Comparison of ENCODE assay signal across 8 mouse cellular contexts in genomic region chr10:60191796-60192195, GRCm38 (mm10). TPM values are rescaled to one million over a fixed set of nuclear protein-coding genes. Genes with fewer than 3 reads are reported as not detected.
DNase-seq lines count a peak whose midpoint lies in the region; ATAC-seq lines count a peak whose summit lies in the region.

No protein-coding gene starts in this region.

- H3K27me3 ChIP-seq in intestine, embryonic 14.5 days (replicated peaks; ENCODE audit: control insufficient read depth, insufficient read depth, low read length): no peaks in the 10 kb centered on the region

- peak; percentile 91 for DNase-seq in R1 (ENCODE audit: low read depth, low spot score)
- peak; percentile 80 to 88 for DNase-seq in cerebellum, postnatal 36 days
- peak; percentile 48 to 69 for DNase-seq in gastrocnemius, adult 8-10 months (ENCODE audit: low spot score in 2 of 2)
- DNase-seq in intestine, embryonic 14.5 days (ENCODE audit: low spot score): peak; percentile 94
- DNase-seq in left cerebral cortex, postnatal 10 days (ENCODE audit: extremely low spot score in 1 of 2, low spot score in 2 of 2): peak; percentile 73 to 80
- peak; percentile 89 to 90 for DNase-seq in right cerebral cortex, adult 2 months (ENCODE audit: low spot score in 2 of 2)
- DNase-seq in urinary bladder, postnatal 36 days (ENCODE audit: low spot score in 2 of 2): peak; percentile 59 to 72

- ATAC-seq in intestine, embryonic 14.5 days (replicated peaks; ENCODE audit: low FRiP score, low TSS enrichment, low read depth): 0 out of 2 replicates have a peak, but pooled peaks have one; percentile 26
- peak; percentile 82 for ATAC-seq in megakaryocyte progenitor cell, adult 5-6 weeks (replicated peaks; ENCODE audit: poor library complexity)

- intact Hi-C loops in left cerebral cortex, postnatal 10 days (cut with DNase I): loop anchor here (5.0 kb wide), 2 partner anchors 36 to 39 kb away; no protein-coding TSS in a partner anchor

- H3K9me3 ChIP-seq in intestine, embryonic 14.5 days (ENCODE audit: control insufficient read depth, low read length): no peaks in the 10 kb centered on the region

- no peaks in the 10 kb centered on the region for H3K36me3 ChIP-seq in intestine, embryonic 14.5 days (ENCODE audit: control insufficient read depth, insufficient read depth, low read length)

- no peak overlapping the region for H3K9ac ChIP-seq in intestine, embryonic 14.5 days (ENCODE audit: low read length)

- no peak overlapping the region for H3K4me3 ChIP-seq in intestine, embryonic 14.5 days (ENCODE audit: low read depth, low read length)

- H3K4me1 ChIP-seq in intestine, embryonic 14.5 days (replicated peaks; ENCODE audit: control insufficient read depth, insufficient read depth, low read length): peaks cover 38% of the 10 kb centered on the region

- H3K4me2 ChIP-seq in intestine, embryonic 14.5 days (ENCODE audit: low read length): peak overlapping the region; percentile 54

- under 1% methylated on average over 17 of the region's 17 CpGs for WGBS in intestine, embryonic 14.5 days

- H3K27ac ChIP-seq in intestine, embryonic 14.5 days (ENCODE audit: low read depth): no peak overlapping the region

RNA-seq across cellular contexts. Expression of gene Chst3, which starts 27.3 kb away (rescaled TPM):
- under 1 TPM; 0.22 to 0.45 (median 0.32) TPM for total RNA-seq in gastrocnemius, adult 8-10 months (2022)
- polyA plus RNA-seq in intestine, embryonic 14.5 days (2014; fragmentation: Nextera tagmentation; extraction: Ambion mirVana): 1.3 and 1.7 TPM in 2 replicates
- total RNA-seq in left cerebral cortex, postnatal 10 days (2021): 1 to 10 TPM; 1.6 to 1.8 TPM
- not detected in 2 replicates for total RNA-seq in megakaryocyte progenitor cell, adult 5-6 weeks (2015)
- total RNA-seq in megakaryocyte progenitor cell, adult 5-6 weeks (2017): not detected in 2 replicates
